Mouse (Mus musculus): ENCODE measurements at regions not wholly inside any gene's neighbourhood (a gene's known extent, or its start where the extent isn't known, plus 50 kb on each side); places are given as distances from the start of the nearest gene placed in this dataset.

GRCm38 (mm10) chr13:72714793-72715192 lies 86.2 kb downstream of the Irx2 start:
- Histone ChIP-seq H3K4me1 (ENCODE audit: insufficient read depth, low read depth, low read length) (no peaks in the 10 kb centered on the region), H3K9me3 (replicated peaks) (peaks cover 47% of the 10 kb centered on the region), H3K27me3 (ENCODE audit: insufficient read depth, low read length) (no peaks in the 10 kb centered on the region), H3K4me3 (ENCODE audit: low read depth, low read length) (no peak overlapping the region), H3K36me3 (replicated peaks) (no peaks in the 10 kb centered on the region)
- no peak for DNase-seq (ENCODE audit: low spot score)
- TF ChIP-seq GATA1 (IDR thresholded peaks at IDR 0.05; ENCODE audit: borderline replicate concordance, low read length), result no peak
- no peak for TF ChIP-seq GATA2 (IDR thresholded peaks at IDR 0.05; ENCODE audit: borderline replicate concordance, low read depth, low read length)
- TF ChIP-seq POLR2AphosphoS5 (IDR thresholded peaks at IDR 0.05; ENCODE audit: insufficient replicate concordance, low read depth, low read length), result no peak
- no peak for TF ChIP-seq TAL1 (conservative IDR thresholded peaks at IDR 0.05; ENCODE audit: low read depth, low read length)
- TF ChIP-seq CTCF (IDR thresholded peaks at IDR 0.05; ENCODE audit: low read depth, low read length), result no peak
- no peak for ATAC-seq (ENCODE audit: extremely low read depth, insufficient number of reproducible peaks, low FRiP score, poor library complexity, severe bottlenecking)

GRCm38 (mm10) chr13:72715959-72716680 lies 87.5 kb downstream of the Irx2 start:
- Histone ChIP-seq H3K4me1 (ENCODE audit: insufficient read depth, low read depth, low read length) (no peaks in the 10 kb centered on the region), H3K36me3 (replicated peaks) (no peaks in the 10 kb centered on the region), H3K4me3 (ENCODE audit: low read depth, low read length) (no peak overlapping the region), H3K9me3 (replicated peaks) (peaks cover 51% of the 10 kb centered on the region), H3K27me3 (ENCODE audit: insufficient read depth, low read length) (no peaks in the 10 kb centered on the region)
- DNase-seq (ENCODE audit: low spot score) (no peak), ATAC-seq (ENCODE audit: extremely low read depth, insufficient number of reproducible peaks, low FRiP score, poor library complexity, severe bottlenecking) (no peak)
- TF ChIP-seq POLR2AphosphoS5 (IDR thresholded peaks at IDR 0.05; ENCODE audit: insufficient replicate concordance, low read depth, low read length) (no peak), TAL1 (conservative IDR thresholded peaks at IDR 0.05; ENCODE audit: low read depth, low read length) (no peak), GATA2 (IDR thresholded peaks at IDR 0.05; ENCODE audit: borderline replicate concordance, low read depth, low read length) (no peak), CTCF (IDR thresholded peaks at IDR 0.05; ENCODE audit: low read depth, low read length) (no peak), GATA1 (IDR thresholded peaks at IDR 0.05; ENCODE audit: borderline replicate concordance, low read length) (no peak)

GRCm38 (mm10) chr13:72727126-72727525 lies 98.5 kb downstream of the Irx2 start:
- no peak for TF ChIP-seq CTCF (IDR thresholded peaks at IDR 0.05; ENCODE audit: low read depth, low read length)
- TF ChIP-seq TAL1 (conservative IDR thresholded peaks at IDR 0.05; ENCODE audit: low read depth, low read length), result no peak
- no peak for TF ChIP-seq POLR2AphosphoS5 (IDR thresholded peaks at IDR 0.05; ENCODE audit: insufficient replicate concordance, low read depth, low read length)
- Histone ChIP-seq H3K27me3 (ENCODE audit: insufficient read depth, low read length) (no peaks in the 10 kb centered on the region), H3K4me3 (ENCODE audit: low read depth, low read length) (no peak overlapping the region), H3K4me1 (ENCODE audit: insufficient read depth, low read depth, low read length) (no peaks in the 10 kb centered on the region), H3K36me3 (replicated peaks) (no peaks in the 10 kb centered on the region), H3K9me3 (replicated peaks) (peaks cover 69% of the 10 kb centered on the region)
- ATAC-seq (ENCODE audit: extremely low read depth, insufficient number of reproducible peaks, low FRiP score, poor library complexity, severe bottlenecking), result no peak
- DNase-seq (ENCODE audit: low spot score), result no peak

- Histone ChIP-seq H3K4me3 (ENCODE audit: low read depth, low read length) (no peak overlapping the region), H3K9me3 (replicated peaks) (peaks cover 75% of the 10 kb centered on the region), H3K27me3 (ENCODE audit: insufficient read depth, low read length) (no peaks in the 10 kb centered on the region), H3K36me3 (replicated peaks) (no peaks in the 10 kb centered on the region), H3K4me1 (ENCODE audit: insufficient read depth, low read depth, low read length) (no peaks in the 10 kb centered on the region)
- DNase-seq (ENCODE audit: low spot score), result no peak
- ATAC-seq (ENCODE audit: extremely low read depth, insufficient number of reproducible peaks, low FRiP score, poor library complexity, severe bottlenecking), result no peak
- TF ChIP-seq TAL1 (conservative IDR thresholded peaks at IDR 0.05; ENCODE audit: low read depth, low read length), result no peak
- no peak for TF ChIP-seq GATA1 (IDR thresholded peaks at IDR 0.05; ENCODE audit: borderline replicate concordance, low read length)
- no peak for TF ChIP-seq GATA2 (IDR thresholded peaks at IDR 0.05; ENCODE audit: borderline replicate concordance, low read depth, low read length)
- no peak for TF ChIP-seq CTCF (IDR thresholded peaks at IDR 0.05; ENCODE audit: low read depth, low read length)
- no peak for TF ChIP-seq POLR2AphosphoS5 (IDR thresholded peaks at IDR 0.05; ENCODE audit: insufficient replicate concordance, low read depth, low read length)
These were observed 107.3 kb downstream of the Irx2 start for GRCm38 (mm10) chr13:72735916-72736315.

- no peak for ATAC-seq (ENCODE audit: extremely low read depth, insufficient number of reproducible peaks, low FRiP score, poor library complexity, severe bottlenecking)
- no peaks in the 10 kb centered on the region for H3K36me3 ChIP-seq (replicated peaks)
- no peak overlapping the region for H3K4me3 ChIP-seq (ENCODE audit: low read depth, low read length)
- no peaks in the 10 kb centered on the region for H3K27me3 ChIP-seq (ENCODE audit: insufficient read depth, low read length)
- TF ChIP-seq TAL1 (conservative IDR thresholded peaks at IDR 0.05; ENCODE audit: low read depth, low read length) (no peak), CTCF (IDR thresholded peaks at IDR 0.05; ENCODE audit: low read depth, low read length) (no peak), POLR2AphosphoS5 (IDR thresholded peaks at IDR 0.05; ENCODE audit: insufficient replicate concordance, low read depth, low read length) (no peak), GATA2 (IDR thresholded peaks at IDR 0.05; ENCODE audit: borderline replicate concordance, low read depth, low read length) (no peak), GATA1 (IDR thresholded peaks at IDR 0.05; ENCODE audit: borderline replicate concordance, low read length) (no peak)
- H3K9me3 ChIP-seq (replicated peaks), result peaks cover 67% of the 10 kb centered on the region
- DNase-seq (ENCODE audit: low spot score), result no peak
- H3K4me1 ChIP-seq (ENCODE audit: insufficient read depth, low read depth, low read length), result no peaks in the 10 kb centered on the region
These were observed 108.4 kb downstream of the Irx2 start for GRCm38 (mm10) chr13:72736992-72737391.

GRCm38 (mm10) chr13:72747187-72747586 lies 118.6 kb downstream of the Irx2 start:
- no peaks in the 10 kb centered on the region for H3K27me3 ChIP-seq (ENCODE audit: insufficient read depth, low read length)
- DNase-seq (ENCODE audit: low spot score) (no peak), ATAC-seq (ENCODE audit: extremely low read depth, insufficient number of reproducible peaks, low FRiP score, poor library complexity, severe bottlenecking) (no peak)
- no peak overlapping the region for H3K4me3 ChIP-seq (ENCODE audit: low read depth, low read length)
- no peaks in the 10 kb centered on the region for H3K36me3 ChIP-seq (replicated peaks)
- peaks cover 37% of the 10 kb centered on the region for H3K9me3 ChIP-seq (replicated peaks)
- TF ChIP-seq CTCF (IDR thresholded peaks at IDR 0.05; ENCODE audit: low read depth, low read length) (no peak), GATA1 (IDR thresholded peaks at IDR 0.05; ENCODE audit: borderline replicate concordance, low read length) (no peak), GATA2 (IDR thresholded peaks at IDR 0.05; ENCODE audit: borderline replicate concordance, low read depth, low read length) (no peak), TAL1 (conservative IDR thresholded peaks at IDR 0.05; ENCODE audit: low read depth, low read length) (no peak), POLR2AphosphoS5 (IDR thresholded peaks at IDR 0.05; ENCODE audit: insufficient replicate concordance, low read depth, low read length) (no peak)
- no peaks in the 10 kb centered on the region for H3K4me1 ChIP-seq (ENCODE audit: insufficient read depth, low read depth, low read length)

Data from G1E (cell line).